Mouse (Mus musculus): ENCODE data around the gene Rimkla. TPM values are rescaled to one million over a fixed set of nuclear protein-coding genes. Genes with fewer than 3 reads are reported as not detected.

Rimkla gene
- polyA plus RNA-seq, 1 experiment from 2014 or later = 9.6 TPM

GRCm38 (mm10) chr4:119421191-119421590, 71.2 kb downstream of the Rimkla start:
- ATAC-seq (ENCODE audit: insufficient read depth, low FRiP score, low TSS enrichment) (no peak), DNase-seq (ENCODE audit: low spot score) (no peak)
- Histone ChIP-seq H3K36me3 (ENCODE audit: control insufficient read depth, insufficient read depth, low read length) (no peaks in the 10 kb centered on the region), H3K9ac (ENCODE audit: low read length) (peak overlapping the region; percentile 78; the same call in 1 of the 2 replicates), H3K27ac (ENCODE audit: low read depth, low read length) (no peak overlapping the region), H3K4me2 (ENCODE audit: low read depth) (peak overlapping the region; percentile 91), H3K27me3 (ENCODE audit: control insufficient read depth, insufficient read depth, low read length) (no peaks in the 10 kb centered on the region), H3K9me3 (ENCODE audit: control insufficient read depth, low read length) (no peaks in the 10 kb centered on the region), H3K4me3 (ENCODE audit: low read depth, low read length) (peak overlapping the region; percentile 58; the same call in 1 of the 2 replicates), H3K4me1 (ENCODE audit: control insufficient read depth, insufficient read depth, low read length) (peaks cover 5% of the 10 kb centered on the region)
- WGBS = 73% methylated on average over 3 of the region's 3 CpGs

GRCm38 (mm10) chr4:119417894-119418293, 74.5 kb downstream of the Rimkla start:
- no peak overlapping the region for H3K4me2 ChIP-seq (ENCODE audit: low read depth)
- no peak for ATAC-seq (ENCODE audit: insufficient read depth, low FRiP score, low TSS enrichment)
- H3K27me3 ChIP-seq (ENCODE audit: control insufficient read depth, insufficient read depth, low read length) = no peaks in the 10 kb centered on the region
- H3K4me1 ChIP-seq (ENCODE audit: control insufficient read depth, insufficient read depth, low read length) = peaks cover 8% of the 10 kb centered on the region
- no peaks in the 10 kb centered on the region for H3K9me3 ChIP-seq (ENCODE audit: control insufficient read depth, low read length)
- H3K4me3 ChIP-seq (ENCODE audit: low read depth, low read length) = no peak overlapping the region
- no peak overlapping the region for H3K27ac ChIP-seq (ENCODE audit: low read depth, low read length)
- no peak overlapping the region for H3K9ac ChIP-seq (ENCODE audit: low read length)
- no peak for DNase-seq (ENCODE audit: low spot score)
- WGBS = 86% methylated on average over 3 of the region's 3 CpGs
- no peaks in the 10 kb centered on the region for H3K36me3 ChIP-seq (ENCODE audit: control insufficient read depth, insufficient read depth, low read length)

- Histone ChIP-seq H3K4me2 (ENCODE audit: low read depth) (no peak overlapping the region), H3K36me3 (ENCODE audit: control insufficient read depth, insufficient read depth, low read length) (no peaks in the 10 kb centered on the region), H3K9ac (ENCODE audit: low read length) (no peak overlapping the region), H3K4me1 (ENCODE audit: control insufficient read depth, insufficient read depth, low read length) (peaks cover 8% of the 10 kb centered on the region), H3K27me3 (ENCODE audit: control insufficient read depth, insufficient read depth, low read length) (no peaks in the 10 kb centered on the region), H3K27ac (ENCODE audit: low read depth, low read length) (no peak overlapping the region), H3K9me3 (ENCODE audit: control insufficient read depth, low read length) (no peaks in the 10 kb centered on the region), H3K4me3 (ENCODE audit: low read depth, low read length) (no peak overlapping the region)
- DNase-seq (ENCODE audit: low spot score) (no peak), ATAC-seq (ENCODE audit: insufficient read depth, low FRiP score, low TSS enrichment) (no peak)
- 81% methylated on average over 3 of the region's 3 CpGs for WGBS
Measured at GRCm38 (mm10) chr4:119417270-119417669, 75.2 kb downstream of the Rimkla start.

Other genes with a start within 250 kb of the Rimkla start
- gene Cldn19, start 237.2 kb downstream of the Rimkla start, polyA plus RNA-seq (2014; fragmentation: Nextera tagmentation; extraction: Ambion mirVana) = 0.19 TPM in 1 of 2 replicates, not detected in the other
- 1,250 and 1,284 TPM in 2 replicates for gene Ybx1, start 198.0 kb downstream of the Rimkla start, polyA plus RNA-seq (2014; fragmentation: Nextera tagmentation; extraction: Ambion mirVana)
- gene Ppih, start 172.1 kb downstream of the Rimkla start, polyA plus RNA-seq (2014; fragmentation: Nextera tagmentation; extraction: Ambion mirVana) = 106 and 111 TPM in 2 replicates
- 10.6 and 13.3 TPM in 2 replicates for gene Ccdc30, start 77.1 kb downstream of the Rimkla start, polyA plus RNA-seq (2014; fragmentation: Nextera tagmentation; extraction: Ambion mirVana)
- 25.0 and 25.5 TPM in 2 replicates for gene Ppcs, start 70.2 kb downstream of the Rimkla start, polyA plus RNA-seq (2014; fragmentation: Nextera tagmentation; extraction: Ambion mirVana)
- not detected in 2 replicates for gene Zmynd12, start 69.8 kb downstream of the Rimkla start, polyA plus RNA-seq (2014; fragmentation: Nextera tagmentation; extraction: Ambion mirVana)
- gene Foxj3, start 44.4 kb upstream of the Rimkla start, polyA plus RNA-seq (2014; fragmentation: Nextera tagmentation; extraction: Ambion mirVana) = 21.4 and 22.6 TPM in 2 replicates
- gene Frg2f1, start 46.9 kb upstream of the Rimkla start, polyA plus RNA-seq (2014; fragmentation: Nextera tagmentation; extraction: Ambion mirVana) = 2.3 and 3.0 TPM in 2 replicates
- not detected in 2 replicates for gene Guca2a, start 145.1 kb upstream of the Rimkla start, polyA plus RNA-seq (2014; fragmentation: Nextera tagmentation; extraction: Ambion mirVana)
- gene Guca2b, start 166.3 kb upstream of the Rimkla start, polyA plus RNA-seq (2014; fragmentation: Nextera tagmentation; extraction: Ambion mirVana) = not detected in 2 replicates
- gene Hivep3, start 241.2 kb upstream of the Rimkla start, polyA plus RNA-seq (2014; fragmentation: Nextera tagmentation; extraction: Ambion mirVana) = 4.0 and 5.7 TPM in 2 replicates

Measured in neural tube, embryonic 11.5 days (tissue).